Mouse (Mus musculus) bone marrow, adult 2 months (tissue): ENCODE data around the gene Gm8947. TPM values are rescaled to one million over a fixed set of nuclear protein-coding genes. Genes with fewer than 3 reads are reported as not detected.
"Not testable (repeated sequence)": the region's sequence is repeated elsewhere in the genome, so short reads cannot be mapped to it uniquely, and the experiment has no call there.

Experiments
- H3K27ac ChIP-seq: fragments of 200-500 bp; 2 replicates; pipeline ENCODE4 v1.5.1; 2012; ENCODE audit warnings: low read depth, mild to moderate bottlenecking, control low read depth, inconsistent platforms, low read length; ENCODE audit not compliant: control insufficient read depth, poor library complexity, insufficient read depth
- H3K4me1 ChIP-seq: fragments of 200-500 bp; 2 replicates; pipeline ENCODE4 v1.6.1; 2011; ENCODE audit warnings: low read length; ENCODE audit not compliant: control insufficient read depth, insufficient read depth
- H3K4me3 ChIP-seq: fragments of 200-500 bp; replicated peaks from 2 replicates; pipeline ENCODE3; 2011; ENCODE audit warnings: mild to moderate bottlenecking, low read depth, low read length, control low read depth; ENCODE audit not compliant: control insufficient read depth
- CTCF ChIP-seq: fragments of 200-500 bp; IDR thresholded peaks from 2 replicates; pipeline ENCODE4 v1.5.1; 2011; ENCODE audit warnings: low read length, control low read depth; ENCODE audit not compliant: control insufficient read depth, insufficient read depth
- POLR2A ChIP-seq: fragments of 200-500 bp; IDR thresholded peaks from 2 replicates; pipeline ENCODE4 v1.6.1; 2011; ENCODE audit warnings: low read depth, mild to moderate bottlenecking, control low read depth, low read length, borderline replicate concordance; ENCODE audit not compliant: control insufficient read depth
- WGBS: fragments of 180-500 bp; shearing (Covaris S2); methylation state at CpG from one replicate; pipeline ENCODE4 v1.1.7; 2018; 5-methylcytosine and 5-hydroxymethylcytosine counted together
- polyA plus RNA-seq: library from polyadenylated mRNA; stranded (reverse); fragments of >200 nt; gene quantifications from 2 replicates; pipeline ENCODE4 v1.2.4, GENCODE M21; 2011; ENCODE audit warnings: low replicate concordance; ENCODE audit not compliant: missing spikeins, insufficient read depth, insufficient read length

Gm8947 gene
- polyA plus RNA-seq: not detected in 2 replicates

GRCm38 (mm10) chr1:151192075-151192474 is at the start of gene Gm8947:
Gene Gm8947, plus strand, starts transcription at chr1:151192376.
- H3K4me3 ChIP-seq, H3K4me1 ChIP-seq, H3K27ac ChIP-seq: not testable (repeated sequence)
- WGBS: no CpG with 5 or more reads among the region's 7 CpGs

- H3K27ac ChIP-seq: no peak overlapping the region
- H3K4me3 ChIP-seq: no peak overlapping the region
- no peak for TF ChIP-seq CTCF
- TF ChIP-seq POLR2A: no peak
- 78% methylated on average over 6 of the region's 6 CpGs for WGBS
- H3K4me1 ChIP-seq: no peaks in the 10 kb centered on the region
Observed at GRCm38 (mm10) chr1:151144471-151145146, 47.6 kb upstream of the Gm8947 start.

GRCm38 (mm10) chr1:151147801-151148200 is 44.4 kb upstream of the Gm8947 start:
- Histone ChIP-seq H3K4me3 (no peak overlapping the region), H3K4me1 (no peaks in the 10 kb centered on the region), H3K27ac (no peak overlapping the region)
- TF ChIP-seq CTCF: no peak
- no peak for TF ChIP-seq POLR2A

GRCm38 (mm10) chr1:151150211-151150610 is 42.0 kb upstream of the Gm8947 start:
- no peak for TF ChIP-seq CTCF
- no peak for TF ChIP-seq POLR2A
- Histone ChIP-seq H3K27ac (no peak overlapping the region), H3K4me1 (no peaks in the 10 kb centered on the region), H3K4me3 (no peak overlapping the region)
- WGBS: 85% methylated on average over 7 of the region's 7 CpGs

GRCm38 (mm10) chr1:151151089-151151488 is 41.1 kb upstream of the Gm8947 start:
- whole genome bisulfite sequencing: 82% methylated on average over 2 of the region's 2 CpGs
- no peak overlapping the region for H3K4me3 ChIP-seq
- H3K27ac ChIP-seq: no peak overlapping the region
- TF ChIP-seq CTCF: no peak
- TF ChIP-seq POLR2A: no peak
- H3K4me1 ChIP-seq: no peaks in the 10 kb centered on the region

- WGBS: 68% methylated on average over 6 of the region's 6 CpGs
- H3K4me1 ChIP-seq: no peaks in the 10 kb centered on the region
- no peak for TF ChIP-seq POLR2A
- TF ChIP-seq CTCF: no peak
- no peak overlapping the region for H3K27ac ChIP-seq
- no peak overlapping the region for H3K4me3 ChIP-seq
Observed at GRCm38 (mm10) chr1:151153056-151153652, 39.0 kb upstream of the Gm8947 start.

- H3K4me1 ChIP-seq, H3K27ac ChIP-seq, H3K4me3 ChIP-seq: not testable (repeated sequence)
- 86% methylated on average over 9 of the region's 9 CpGs for WGBS
Observed at GRCm38 (mm10) chr1:151154131-151154530, 38.0 kb upstream of the Gm8947 start.

GRCm38 (mm10) chr1:151156129-151156528 is 36.0 kb upstream of the Gm8947 start:
- H3K27ac ChIP-seq: no peak overlapping the region
- H3K4me1 ChIP-seq: no peaks in the 10 kb centered on the region
- no peak overlapping the region for H3K4me3 ChIP-seq
- TF ChIP-seq POLR2A: no peak
- no peak for TF ChIP-seq CTCF
- 67% methylated on average over 3 of the region's 3 CpGs for WGBS

GRCm38 (mm10) chr1:151156777-151157632 is 35.2 kb upstream of the Gm8947 start:
- 58% methylated on average over 7 of the region's 7 CpGs for WGBS
- no peak overlapping the region for H3K4me3 ChIP-seq
- no peaks in the 10 kb centered on the region for H3K4me1 ChIP-seq
- no peak for TF ChIP-seq POLR2A
- no peak for TF ChIP-seq CTCF
- no peak overlapping the region for H3K27ac ChIP-seq
